Mouse (Mus musculus) heart, postnatal 14 days (tissue): ENCODE measurements at regions not wholly inside any gene's neighbourhood (a gene's known extent, or its start where the extent isn't known, plus 50 kb on each side); places are given as distances from the start of the nearest gene placed in this dataset.
A peak's percentile ranks its signal among the peaks of the same experiment; 100 is the strongest.
"Not testable (repeated sequence)": the region's sequence is repeated elsewhere in the genome, so short reads cannot be mapped to it uniquely, and the experiment has no call there.

Experiments used
- DNase-seq, 2 experiments: peaks; one replicate each; pipeline ENCODE4 v3.0.0; 2021 to 2022
- intact Hi-C: fragments of 180-260 bp; cut with DNase I; formaldehyde crosslinking; loops from one replicate; pipeline ENCODE4 v1.15.1; 2025

DNA sequence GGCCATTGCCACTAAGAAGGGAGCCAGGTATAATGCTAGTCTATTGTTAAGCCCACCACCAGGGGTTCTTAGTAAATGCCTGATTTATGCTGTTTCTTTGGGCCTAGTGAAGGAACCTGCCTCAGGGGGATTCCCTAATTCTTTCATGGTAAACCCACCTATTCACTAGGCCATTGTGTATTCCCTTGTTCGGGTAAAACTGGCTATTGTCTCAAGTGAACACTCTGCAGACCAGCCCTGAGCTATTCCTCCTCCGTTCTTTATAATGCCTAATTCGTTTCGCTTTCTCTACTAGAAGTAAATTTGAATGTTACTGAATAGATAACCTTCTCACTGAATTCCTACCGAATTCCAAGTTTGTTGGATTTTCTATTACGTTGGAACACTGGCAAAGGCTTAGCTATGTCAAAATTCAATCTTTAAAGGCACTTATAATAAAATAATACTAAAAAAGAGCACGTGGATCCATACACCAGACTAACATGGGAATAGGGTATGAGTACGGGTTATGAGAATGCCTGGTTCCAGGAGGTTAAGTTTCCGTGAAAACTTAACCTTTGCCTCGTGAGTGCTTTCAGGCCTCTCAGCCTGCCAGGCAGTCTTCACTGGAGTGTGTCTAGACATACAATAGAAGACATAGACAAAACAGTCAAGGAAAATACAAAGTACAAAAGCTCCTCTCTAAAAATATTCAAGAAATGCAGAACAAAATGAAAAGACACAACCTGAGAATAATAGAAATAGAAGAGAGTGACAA is 536.8 kb upstream of the Cntn5 start:
- intact Hi-C loops, DNase-seq: not testable (repeated sequence)

- no peak for DNase-seq
- intact Hi-C loops = no loop called here
Observed at GRCm38 (mm10) chr9:11436443-11437167, 532.0 kb upstream of the Cntn5 start.

- DNase-seq = no peak
- intact Hi-C loops = no loop called here
Observed at GRCm38 (mm10) chr9:11436014-11436413, 531.4 kb upstream of the Cntn5 start.

GRCm38 (mm10) chr9:11435019-11435418 is 530.4 kb upstream of the Cntn5 start:
- intact Hi-C loops = no loop called here
- DNase-seq = peak in 1 of 2 experiments; percentile 3

DNA sequence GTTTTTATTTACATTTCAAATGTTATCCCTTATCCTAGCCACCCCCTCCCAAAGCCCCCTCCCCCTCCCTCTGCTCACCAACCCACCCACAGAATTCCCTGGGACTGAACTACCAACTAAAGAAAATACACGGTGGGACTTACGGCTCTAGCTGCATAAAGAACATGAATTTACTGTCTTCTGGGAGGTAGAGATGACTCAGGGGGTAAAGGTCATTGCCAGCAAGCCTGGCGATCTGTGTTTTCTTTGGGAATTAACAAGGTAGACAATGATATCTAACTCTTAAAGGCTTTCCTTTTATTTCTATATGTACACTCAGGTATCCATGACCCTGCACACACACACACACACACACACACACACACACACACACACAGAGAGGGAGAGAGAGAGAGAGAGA is 521.9 kb upstream of the Cntn5 start:
- intact Hi-C loops = no loop called here
- no peak for DNase-seq

- intact Hi-C loops = no loop called here
- DNase-seq = no peak
Observed at GRCm38 (mm10) chr9:11396829-11397228, 492.3 kb upstream of the Cntn5 start.

DNA sequence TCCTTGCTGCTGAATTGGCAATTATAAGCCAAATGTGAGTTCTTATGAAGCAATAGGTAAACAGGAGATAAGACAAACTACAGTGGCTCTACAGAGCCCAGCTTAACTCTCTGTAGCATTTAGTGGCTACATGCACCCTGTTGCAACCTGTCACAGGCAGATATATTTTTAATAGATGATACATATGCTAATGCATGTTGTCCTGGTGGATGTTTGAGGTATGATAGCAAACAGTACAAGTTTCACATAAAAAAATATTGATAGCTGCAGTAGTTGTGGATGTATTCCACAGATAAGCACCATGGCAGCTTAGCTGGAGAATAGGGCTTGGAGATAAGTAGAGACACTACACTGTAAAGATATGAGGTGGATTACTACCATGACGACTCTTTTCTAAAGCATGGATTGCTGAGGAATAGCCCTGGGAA is 477.1 kb upstream of the Cntn5 start:
- intact Hi-C loops = no loop called here
- no peak for DNase-seq

- intact Hi-C loops = no loop called here
- no peak for DNase-seq
Observed at GRCm38 (mm10) chr9:11380531-11380930, 476.0 kb upstream of the Cntn5 start.

DNA sequence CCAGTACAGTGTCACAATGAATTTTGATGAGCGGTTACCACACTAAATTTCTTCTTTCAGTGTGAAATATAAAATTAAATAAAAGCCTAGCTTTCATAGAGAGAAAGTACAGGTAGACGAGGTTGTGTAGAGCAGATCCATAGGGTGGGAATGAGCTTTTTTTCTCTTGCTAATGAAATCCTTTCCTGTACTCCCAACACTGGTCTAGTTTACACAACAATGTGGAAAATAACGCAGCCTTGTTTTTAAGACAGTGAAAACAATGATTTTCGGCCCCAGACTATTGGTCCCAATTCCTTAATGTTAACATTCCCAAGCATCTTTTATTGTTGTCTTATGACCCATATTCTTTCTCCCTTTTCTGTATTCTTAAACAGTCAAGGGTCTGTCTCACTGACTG is 473.5 kb upstream of the Cntn5 start:
- intact Hi-C loops = no loop called here
- DNase-seq = no peak

DNA sequence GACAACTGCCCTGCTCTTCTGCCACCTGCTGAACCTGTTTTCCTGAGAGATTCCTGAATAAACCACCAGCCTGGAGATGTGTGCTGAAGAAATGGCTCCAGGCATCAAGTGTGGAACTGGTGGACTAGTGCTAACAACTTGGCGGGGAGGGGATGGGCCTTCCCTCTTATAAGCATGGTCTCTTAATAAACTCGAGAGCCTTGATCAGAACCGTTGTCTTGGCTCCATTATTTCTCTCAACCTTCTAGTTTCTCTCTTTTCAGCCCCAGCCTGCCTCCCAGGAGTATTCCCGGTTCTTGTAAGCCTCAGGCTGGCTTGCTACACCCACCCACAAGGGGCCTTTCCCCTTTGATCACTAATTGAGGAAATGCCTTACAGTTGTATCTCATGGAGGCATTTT is 473.0 kb upstream of the Cntn5 start:
- DNase-seq = no peak
- intact Hi-C loops = no loop called here

GRCm38 (mm10) chr9:11373294-11373903 is 468.8 kb upstream of the Cntn5 start:
- DNase-seq = no peak
- intact Hi-C loops = no loop called here

DNA sequence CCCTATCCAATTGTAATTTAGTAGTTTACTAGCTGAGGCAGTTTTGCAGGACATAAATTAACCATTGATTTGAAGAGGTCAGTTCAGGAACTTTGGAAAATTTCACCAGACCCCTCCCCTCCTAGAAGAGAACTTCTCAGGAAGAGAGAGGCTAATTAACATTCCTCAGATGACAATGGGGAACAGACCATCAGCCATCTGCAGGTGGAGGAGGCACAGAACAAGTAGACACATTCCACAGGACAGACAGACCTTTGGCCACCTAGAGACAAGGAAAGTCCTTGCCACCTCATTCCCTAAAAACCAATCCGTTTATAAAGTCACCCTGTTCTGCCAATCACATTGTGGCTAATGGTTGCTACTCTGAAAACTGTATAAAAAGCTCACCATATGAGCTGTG is 463.5 kb upstream of the Cntn5 start:
- intact Hi-C loops = no loop called here
- no peak for DNase-seq

DNA sequence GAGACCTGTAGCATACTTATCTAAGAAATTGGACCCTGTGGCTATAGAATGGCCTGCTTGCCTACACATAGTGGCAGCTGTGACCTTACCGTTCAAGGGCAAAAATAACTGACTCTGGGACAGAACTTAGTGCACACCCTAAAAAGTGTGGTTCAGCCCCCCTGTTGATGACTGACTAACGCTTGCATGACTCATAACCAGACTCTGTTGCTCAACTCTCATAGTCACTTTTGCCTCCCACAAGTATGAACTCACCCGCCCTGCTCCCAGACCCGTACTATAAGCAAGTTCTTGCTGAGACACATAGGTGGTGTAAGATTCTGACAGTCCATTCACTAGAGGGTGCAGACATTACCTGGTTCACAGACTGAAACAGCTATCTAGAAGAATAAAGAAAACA is 424.3 kb upstream of the Cntn5 start:
- intact Hi-C loops = no loop called here
- DNase-seq = no peak

GRCm38 (mm10) chr9:11317221-11317620 is 412.6 kb upstream of the Cntn5 start:
- intact Hi-C loops = no loop called here
- DNase-seq = no peak

DNA sequence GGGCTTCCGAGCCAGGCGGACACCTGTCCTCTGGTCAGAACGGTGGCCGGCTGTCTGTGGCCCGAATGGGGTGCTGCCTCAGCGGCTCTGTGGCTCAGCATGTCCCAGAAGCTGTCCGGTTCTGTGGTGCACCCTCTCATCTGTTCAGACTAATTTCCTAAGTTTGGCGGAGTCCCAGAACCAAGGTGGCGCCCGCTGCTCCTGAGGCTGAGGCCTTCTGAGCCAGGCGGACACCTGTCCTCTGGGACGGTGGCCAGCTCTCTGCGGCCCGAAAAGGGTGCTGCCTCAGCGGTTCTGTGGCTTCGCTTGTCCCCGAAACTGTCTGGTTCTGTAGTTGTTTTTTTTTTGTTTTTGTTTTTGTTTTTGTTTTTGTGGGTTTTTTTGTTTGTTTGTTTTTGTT is 392.5 kb upstream of the Cntn5 start:
- DNase-seq, intact Hi-C loops: not testable (repeated sequence)

- intact Hi-C loops = no loop called here
- DNase-seq = no peak
Observed at GRCm38 (mm10) chr9:11285135-11285534, 380.6 kb upstream of the Cntn5 start.

GRCm38 (mm10) chr9:11284549-11284948 is 380.0 kb upstream of the Cntn5 start:
- no peak for DNase-seq
- intact Hi-C loops = no loop called here

- DNase-seq = no peak
- intact Hi-C loops = no loop called here
Observed at GRCm38 (mm10) chr9:11279409-11280127, 375.0 kb upstream of the Cntn5 start.

- intact Hi-C loops = no loop called here
- no peak for DNase-seq
Observed at GRCm38 (mm10) chr9:11277810-11278209, 373.2 kb upstream of the Cntn5 start.

DNA sequence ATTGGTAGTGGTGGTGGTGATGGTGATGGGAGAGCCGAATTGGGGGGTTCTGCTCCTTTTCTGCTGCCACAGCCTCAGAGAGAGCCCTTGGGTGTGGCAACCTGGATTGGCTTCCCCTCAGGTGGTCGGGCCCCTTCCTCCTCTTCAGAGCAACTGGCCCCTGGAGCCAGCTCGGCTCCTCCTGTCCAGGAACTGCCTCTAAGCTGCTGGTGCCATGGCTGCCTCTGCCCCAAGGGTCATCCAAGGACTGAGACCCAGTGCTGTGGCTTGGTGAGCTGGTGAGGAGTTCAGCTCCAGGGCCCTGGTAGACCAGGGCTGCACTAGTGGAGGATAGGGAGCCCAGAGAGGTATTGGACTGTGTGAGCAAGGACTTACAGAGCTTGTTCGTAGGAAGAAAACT is 372.4 kb upstream of the Cntn5 start:
- DNase-seq = no peak
- intact Hi-C loops = no loop called here

DNA sequence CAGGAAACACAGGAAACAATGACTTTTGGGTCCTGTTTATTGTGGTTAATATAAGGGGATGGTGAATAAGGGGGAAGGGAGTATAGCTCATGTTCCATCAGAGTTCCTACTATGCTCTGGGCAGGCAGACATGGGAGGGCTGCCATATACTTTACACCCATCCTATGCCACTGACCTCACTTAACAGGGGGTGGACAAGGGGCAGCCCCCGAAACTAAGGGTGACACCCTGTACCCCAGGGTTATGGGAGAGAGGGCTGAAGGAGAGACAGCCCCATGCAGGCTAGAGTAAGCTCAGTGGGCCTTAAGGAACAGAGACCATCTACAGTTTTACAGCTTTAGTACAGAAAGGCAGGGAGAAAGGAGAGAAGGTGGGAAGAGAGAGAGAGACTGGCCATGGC is 352.3 kb upstream of the Cntn5 start:
- intact Hi-C loops = no loop called here
- no peak for DNase-seq
